Mouse (Mus musculus): ENCODE data around the gene Gsdmc3. TPM values are rescaled to one million over a fixed set of nuclear protein-coding genes. Genes with fewer than 3 reads are reported as not detected.
"Not testable (repeated sequence)": the region's sequence is repeated elsewhere in the genome, so short reads cannot be mapped to it uniquely, and the experiment has no call there.

The Gsdmc3 gene
- total RNA-seq (2021), result not detected

DNA sequence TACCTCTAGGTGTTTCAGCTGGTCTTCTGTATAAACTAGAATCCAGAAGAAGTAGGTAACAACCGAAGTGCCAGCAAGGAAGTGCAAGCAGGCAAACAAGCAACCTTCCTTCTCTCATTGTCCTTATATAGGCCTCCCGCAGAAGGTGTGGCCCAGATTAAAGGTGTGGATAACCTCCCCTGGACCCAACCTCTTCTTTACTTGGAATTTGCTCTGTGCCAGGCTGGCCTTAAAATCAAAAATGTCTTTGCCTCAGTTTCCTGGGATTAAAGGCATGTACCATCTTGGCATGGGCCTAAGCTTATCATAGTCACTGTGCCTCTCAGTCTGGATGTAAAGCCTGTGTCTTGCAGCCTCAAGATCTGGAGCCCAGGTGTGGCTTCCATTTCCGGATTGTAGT lies at the start of gene Gsdmc3:
Gene Gsdmc3, minus strand, starts transcription at position 101 of the 400 bp plus-strand sequence.
- intact Hi-C loops (cut with DNase I); DNase-seq (ENCODE audit: extremely low spot score in 1 of 2, low spot score in 2 of 2): not testable (repeated sequence)

GRCm38 (mm10) chr15:63926201-63926600 lies 47.8 kb upstream of the Gsdmc3 start:
- DNase-seq (ENCODE audit: extremely low spot score in 1 of 2, low spot score in 2 of 2), result no peak
- intact Hi-C loops (cut with DNase I), result no loop called here

- intact Hi-C loops (cut with DNase I), result no loop called here
- no peak for DNase-seq (ENCODE audit: extremely low spot score in 1 of 2, low spot score in 2 of 2)
Measured at GRCm38 (mm10) chr15:63924484-63924883, 46.1 kb upstream of the Gsdmc3 start.

- DNase-seq (ENCODE audit: extremely low spot score in 1 of 2, low spot score in 2 of 2); intact Hi-C loops (cut with DNase I): not testable (repeated sequence)
Measured at GRCm38 (mm10) chr15:63921618-63922017, 43.3 kb upstream of the Gsdmc3 start.

DNA sequence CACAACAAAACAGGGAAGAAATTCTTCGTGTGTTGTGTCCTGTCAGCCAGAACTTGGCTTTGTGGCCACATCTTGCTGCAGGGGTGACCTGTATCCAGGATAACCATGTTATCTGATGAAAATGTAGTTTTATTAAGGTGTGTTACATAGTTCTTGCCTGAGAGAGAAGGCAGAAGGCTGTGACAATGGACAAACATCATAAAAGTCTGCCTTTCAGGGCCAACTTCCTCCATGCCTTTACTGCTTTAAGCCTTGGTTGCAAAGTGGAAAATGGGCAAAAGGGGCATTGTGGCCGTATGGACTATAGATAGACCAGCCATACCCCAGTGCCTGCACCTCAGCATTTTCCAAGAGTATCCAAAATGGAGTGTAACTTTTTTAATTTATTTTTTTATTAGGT lies 41.4 kb upstream of the Gsdmc3 start:
- DNase-seq (ENCODE audit: extremely low spot score in 1 of 2, low spot score in 2 of 2); intact Hi-C loops (cut with DNase I): not testable (repeated sequence)

DNA sequence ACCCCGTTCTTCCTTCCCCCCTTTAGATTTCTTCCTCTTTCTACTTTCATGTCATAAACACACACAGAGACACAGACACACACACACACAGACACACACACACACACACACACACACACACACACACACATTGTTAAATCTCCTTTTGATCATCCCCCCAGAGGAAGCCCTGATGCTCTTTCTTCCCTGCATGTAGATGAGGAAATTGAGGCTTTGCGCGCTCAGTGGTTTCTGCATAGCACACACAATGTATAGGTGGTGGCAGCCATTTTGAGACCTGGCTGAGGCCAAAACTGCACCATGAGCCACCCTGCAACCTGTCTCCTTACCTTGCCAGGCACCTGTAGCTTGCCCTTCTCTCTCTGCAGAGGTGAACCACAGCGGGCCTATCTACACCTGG lies 38.2 kb upstream of the Gsdmc3 start:
- not testable (repeated sequence) for DNase-seq (ENCODE audit: extremely low spot score in 1 of 2, low spot score in 2 of 2)

DNA sequence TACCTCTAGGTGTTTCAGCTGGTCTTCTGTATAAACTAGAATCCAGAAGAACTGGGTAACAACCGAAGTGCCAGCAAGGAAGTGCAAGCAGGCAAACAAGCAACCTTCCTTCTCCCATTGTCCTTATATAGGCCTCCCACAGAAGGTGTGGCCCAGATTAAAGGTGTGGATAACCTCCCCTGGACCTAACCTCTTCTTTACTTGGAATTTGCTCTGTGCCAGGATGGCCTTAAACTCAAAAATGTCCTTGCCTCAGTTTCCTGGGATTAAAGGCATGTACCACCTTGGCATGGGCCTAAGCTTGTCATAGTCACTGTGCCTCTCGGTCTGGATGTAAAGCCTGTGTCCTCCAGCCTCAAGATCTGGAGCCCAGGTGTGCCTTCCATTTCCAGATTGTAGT lies 33.8 kb upstream of the Gsdmc3 start, which contains the start of gene Gsdmc4:
Gene Gsdmc4, minus strand, starts transcription at position 101 of the 400 bp plus-strand sequence.
- DNase-seq (ENCODE audit: extremely low spot score in 1 of 2, low spot score in 2 of 2); intact Hi-C loops (cut with DNase I): not testable (repeated sequence)

More for the DNA sequence above, 38.2 kb upstream of the Gsdmc3 start:
- intact Hi-C loops (cut with DNase I), result not testable (repeated sequence)

- DNase-seq (ENCODE audit: extremely low spot score in 1 of 2, low spot score in 2 of 2); intact Hi-C loops (cut with DNase I): not testable (repeated sequence)
Measured at GRCm38 (mm10) chr15:63909896-63910295, 31.5 kb upstream of the Gsdmc3 start.

- DNase-seq (ENCODE audit: extremely low spot score in 1 of 2, low spot score in 2 of 2), result peak in 1 of 2 experiments; percentile 21
- intact Hi-C loops (cut with DNase I), result not testable (repeated sequence)
Measured at GRCm38 (mm10) chr15:63895560-63896353, 17.4 kb upstream of the Gsdmc3 start.

- intact Hi-C loops (cut with DNase I); DNase-seq (ENCODE audit: extremely low spot score in 1 of 2, low spot score in 2 of 2): not testable (repeated sequence)
Measured at GRCm38 (mm10) chr15:63888440-63888839, 10.1 kb upstream of the Gsdmc3 start.

GRCm38 (mm10) chr15:63887949-63888348 lies 9.6 kb upstream of the Gsdmc3 start:
- DNase-seq (ENCODE audit: extremely low spot score in 1 of 2, low spot score in 2 of 2); intact Hi-C loops (cut with DNase I): not testable (repeated sequence)

GRCm38 (mm10) chr15:63876160-63876559 lies 2.2 kb downstream of the Gsdmc3 start:
- intact Hi-C loops (cut with DNase I); DNase-seq (ENCODE audit: extremely low spot score in 1 of 2, low spot score in 2 of 2): not testable (repeated sequence)

- intact Hi-C loops (cut with DNase I); DNase-seq (ENCODE audit: extremely low spot score in 1 of 2, low spot score in 2 of 2): not testable (repeated sequence)
Measured at GRCm38 (mm10) chr15:63861965-63862364, 16.4 kb downstream of the Gsdmc3 start.

Other genes starting within 250 kb of the Gsdmc3 start
- gene Gsdmc2, start 33.4 kb downstream of the Gsdmc3 start, total RNA-seq (2021), result not detected
- not detected for gene Gsdmc4, start 33.7 kb upstream of the Gsdmc3 start, total RNA-seq (2021)
- gene Fam49b, start 181.9 kb upstream of the Gsdmc3 start, total RNA-seq (2021), result 100 to 1,000 TPM; 241 to 242 TPM